Mouse (Mus musculus): ENCODE results near the gene Zfyve21.

The Zfyve21 gene

GRCm38 (mm10) chr12:111813766-111814617 lies at the start of gene Zfyve21, which contains the start of gene Xrcc3:
TSS of gene Zfyve21 (plus strand) at chr12:111814170.
TSS of gene Xrcc3 (minus strand) at chr12:111813873.
- peak; percentile 99 for DNase-seq (ENCODE audit: low read depth)

GRCm38 (mm10) chr12:111766313-111767236 lies 47.4 kb upstream of the Zfyve21 start:
- DNase-seq (ENCODE audit: low read depth): no peak

- DNase-seq (ENCODE audit: low read depth): peak; percentile 22
Observed at GRCm38 (mm10) chr12:111768322-111768928, 45.5 kb upstream of the Zfyve21 start.

GRCm38 (mm10) chr12:111769306-111769705 lies 44.7 kb upstream of the Zfyve21 start:
- DNase-seq (ENCODE audit: low read depth): peak; percentile 23

- DNase-seq (ENCODE audit: low read depth): no peak
Observed at GRCm38 (mm10) chr12:111769816-111770577, 44.0 kb upstream of the Zfyve21 start.

- DNase-seq (ENCODE audit: low read depth): no peak
Observed at GRCm38 (mm10) chr12:111770651-111771050, 43.3 kb upstream of the Zfyve21 start.

- no peak for DNase-seq (ENCODE audit: low read depth)
Observed at GRCm38 (mm10) chr12:111774156-111774555, 39.8 kb upstream of the Zfyve21 start.

- no peak for DNase-seq (ENCODE audit: low read depth)
Observed at GRCm38 (mm10) chr12:111774845-111775244, 39.1 kb upstream of the Zfyve21 start.

- no peak for DNase-seq (ENCODE audit: low read depth)
Observed at GRCm38 (mm10) chr12:111777919-111778318, 36.1 kb upstream of the Zfyve21 start.

- no peak for DNase-seq (ENCODE audit: low read depth)
Observed at GRCm38 (mm10) chr12:111779544-111779943, 34.4 kb upstream of the Zfyve21 start.

- no peak for DNase-seq (ENCODE audit: low read depth)
Observed at GRCm38 (mm10) chr12:111785174-111785573, 28.8 kb upstream of the Zfyve21 start.

- DNase-seq (ENCODE audit: low read depth): no peak
Observed at GRCm38 (mm10) chr12:111787015-111787414, 27.0 kb upstream of the Zfyve21 start.

- no peak for DNase-seq (ENCODE audit: low read depth)
Observed at GRCm38 (mm10) chr12:111790090-111790489, 23.9 kb upstream of the Zfyve21 start.

GRCm38 (mm10) chr12:111790631-111791030 lies 23.3 kb upstream of the Zfyve21 start:
- no peak for DNase-seq (ENCODE audit: low read depth)

GRCm38 (mm10) chr12:111791474-111792104 lies 22.4 kb upstream of the Zfyve21 start:
- DNase-seq (ENCODE audit: low read depth): no peak

GRCm38 (mm10) chr12:111794102-111794501 lies 19.9 kb upstream of the Zfyve21 start:
- DNase-seq (ENCODE audit: low read depth): no peak

- DNase-seq (ENCODE audit: low read depth): no peak
Observed at GRCm38 (mm10) chr12:111794526-111795179, 19.3 kb upstream of the Zfyve21 start.

- no peak for DNase-seq (ENCODE audit: low read depth)
Observed at GRCm38 (mm10) chr12:111795180-111795895, 18.6 kb upstream of the Zfyve21 start.

GRCm38 (mm10) chr12:111797251-111797650 lies 16.7 kb upstream of the Zfyve21 start:
- DNase-seq (ENCODE audit: low read depth): peak; percentile 79

GRCm38 (mm10) chr12:111798493-111798892 lies 15.5 kb upstream of the Zfyve21 start:
- no peak for DNase-seq (ENCODE audit: low read depth)
